Mouse (Mus musculus): ENCODE measurements around the gene Ddias. TPM values are rescaled to one million over a fixed set of nuclear protein-coding genes. Genes with fewer than 3 reads are reported as not detected.

Gene Ddias
- polyA plus RNA-seq, 1 experiment from 2014 or later: 7.6 TPM

DNA sequence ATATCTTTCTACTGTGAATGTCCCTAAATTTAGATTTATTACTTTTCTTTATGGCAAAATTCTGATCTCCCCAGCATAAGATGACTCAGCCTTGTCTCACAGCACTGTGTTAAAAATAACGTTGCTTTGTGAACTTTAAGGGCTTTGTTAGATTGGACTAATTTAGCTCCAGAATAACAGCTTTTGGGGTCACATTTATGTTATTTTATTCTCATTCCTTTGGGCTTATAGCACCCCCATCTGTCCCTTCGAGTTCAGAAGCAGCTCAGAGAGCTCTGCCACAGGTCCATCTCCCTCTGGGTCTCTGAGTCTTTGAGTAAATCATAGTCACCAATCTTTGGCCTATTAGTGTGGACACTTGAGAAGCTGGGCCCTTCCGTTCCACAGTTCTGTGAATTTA lies 36.1 kb downstream of the Ddias start:
- H3K4me1 ChIP-seq (replicated peaks): no peaks in the 10 kb centered on the region
- peaks cover 8% of the 10 kb centered on the region for H3K36me3 ChIP-seq
- 77% methylated on average over 3 of the region's 3 CpGs for WGBS
- no peak overlapping the region for H3K9ac ChIP-seq (replicated peaks)
- H3K4me2 ChIP-seq (replicated peaks): no peak overlapping the region
- H3K27me3 ChIP-seq: no peaks in the 10 kb centered on the region
- H3K27ac ChIP-seq: no peak overlapping the region
- H3K4me3 ChIP-seq (replicated peaks): no peak overlapping the region
- no peak for ATAC-seq
- no peaks in the 10 kb centered on the region for H3K9me3 ChIP-seq

DNA sequence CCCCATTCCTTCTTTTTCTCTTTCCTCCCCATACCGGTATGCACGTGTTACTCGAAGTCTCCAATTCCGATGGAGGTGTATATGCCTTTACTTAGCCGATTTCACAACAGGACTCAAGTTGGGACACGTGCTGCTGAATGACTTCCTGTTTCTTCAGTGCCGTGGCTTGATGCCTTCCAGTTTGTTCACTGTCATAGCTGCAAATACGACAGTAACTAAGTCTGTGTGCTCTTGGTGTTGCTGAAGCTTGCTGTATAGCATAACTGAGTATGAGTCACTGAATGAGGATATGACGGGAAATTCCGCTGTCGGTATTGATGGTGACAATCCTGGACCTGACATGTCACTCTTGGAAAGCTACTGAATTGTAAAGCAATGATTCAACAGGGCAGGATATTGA lies 36.8 kb downstream of the Ddias start:
- no peak overlapping the region for H3K9ac ChIP-seq (replicated peaks)
- no peak for ATAC-seq
- no peak overlapping the region for H3K4me3 ChIP-seq (replicated peaks)
- H3K36me3 ChIP-seq: peaks cover 10% of the 10 kb centered on the region
- 94% methylated on average over 11 of the region's 11 CpGs for WGBS
- H3K4me1 ChIP-seq (replicated peaks): no peaks in the 10 kb centered on the region
- H3K4me2 ChIP-seq (replicated peaks): no peak overlapping the region
- no peak overlapping the region for H3K27ac ChIP-seq
- H3K27me3 ChIP-seq: no peaks in the 10 kb centered on the region
- H3K9me3 ChIP-seq: no peaks in the 10 kb centered on the region

DNA sequence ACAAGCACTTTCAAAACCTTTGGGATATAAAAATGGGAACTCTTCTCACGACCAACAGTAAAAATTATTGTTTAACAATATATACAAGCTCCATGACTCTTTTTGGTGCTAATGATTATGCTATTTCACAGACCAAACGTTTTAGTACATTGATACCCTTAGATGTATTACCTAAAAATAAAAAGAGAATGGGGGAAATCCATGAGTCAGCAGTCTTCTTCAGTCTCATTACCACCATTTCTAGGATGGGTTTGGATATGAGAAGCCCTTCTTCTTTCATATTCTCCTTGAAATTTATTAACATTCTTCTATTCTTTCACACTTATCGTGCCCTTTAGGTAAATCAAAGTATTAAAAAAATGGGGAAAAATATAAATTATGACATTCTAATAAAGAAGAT lies 37.6 kb downstream of the Ddias start:
- Histone ChIP-seq H3K9me3 (no peaks in the 10 kb centered on the region), H3K27me3 (no peaks in the 10 kb centered on the region), H3K4me2 (replicated peaks) (no peak overlapping the region), H3K27ac (no peak overlapping the region), H3K4me1 (replicated peaks) (no peaks in the 10 kb centered on the region), H3K4me3 (replicated peaks) (no peak overlapping the region), H3K36me3 (peaks cover 14% of the 10 kb centered on the region), H3K9ac (replicated peaks) (no peak overlapping the region)
- WGBS: 89% methylated on average over 3 of the region's 3 CpGs
- no peak for ATAC-seq

GRCm38 (mm10) chr7:92834391-92834790 lies 39.7 kb downstream of the Ddias start:
- 85% methylated on average over 2 of the region's 2 CpGs for WGBS
- Histone ChIP-seq H3K9me3 (no peaks in the 10 kb centered on the region), H3K9ac (replicated peaks) (no peak overlapping the region), H3K4me3 (replicated peaks) (no peak overlapping the region), H3K4me2 (replicated peaks) (no peak overlapping the region), H3K27ac (no peak overlapping the region), H3K4me1 (replicated peaks) (no peaks in the 10 kb centered on the region), H3K36me3 (peaks cover 14% of the 10 kb centered on the region), H3K27me3 (no peaks in the 10 kb centered on the region)
- ATAC-seq: no peak

DNA sequence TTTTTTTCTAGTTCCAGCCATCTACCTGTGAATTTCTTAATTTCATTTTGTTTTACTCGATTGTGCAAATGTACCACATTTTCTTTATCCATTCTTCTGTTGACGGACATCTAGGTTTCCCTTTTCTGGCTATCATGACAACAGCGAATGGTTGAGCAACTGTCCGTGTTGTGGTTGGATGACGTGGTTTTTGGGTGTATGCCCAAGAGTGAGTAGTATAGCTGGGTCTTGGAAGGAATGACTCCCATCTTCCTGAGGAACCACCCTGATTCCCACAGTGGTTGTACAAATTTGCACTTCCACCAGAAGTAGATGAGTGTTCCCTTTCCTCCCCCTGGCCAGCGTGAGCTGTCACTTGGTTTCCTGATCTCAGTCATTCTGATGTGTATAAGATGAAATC lies 41.7 kb downstream of the Ddias start:
- H3K36me3 ChIP-seq: peaks cover 14% of the 10 kb centered on the region
- H3K4me3 ChIP-seq (replicated peaks): no peak overlapping the region
- no peaks in the 10 kb centered on the region for H3K4me1 ChIP-seq (replicated peaks)
- H3K9ac ChIP-seq (replicated peaks): no peak overlapping the region
- H3K4me2 ChIP-seq (replicated peaks): no peak overlapping the region
- no peak for ATAC-seq
- whole genome bisulfite sequencing: 92% methylated on average over 6 of the region's 6 CpGs
- H3K9me3 ChIP-seq: no peaks in the 10 kb centered on the region
- no peak overlapping the region for H3K27ac ChIP-seq
- H3K27me3 ChIP-seq: no peaks in the 10 kb centered on the region

- H3K9me3 ChIP-seq: no peaks in the 10 kb centered on the region
- peaks cover 8% of the 10 kb centered on the region; the same call in 1 of the 2 replicates for H3K36me3 ChIP-seq
- H3K9ac ChIP-seq (replicated peaks): no peak overlapping the region
- H3K27me3 ChIP-seq: no peaks in the 10 kb centered on the region
- no peak overlapping the region for H3K4me3 ChIP-seq (replicated peaks)
- WGBS: 47% methylated on average over 3 of the region's 3 CpGs
- H3K27ac ChIP-seq: no peak overlapping the region
- no peaks in the 10 kb centered on the region for H3K4me1 ChIP-seq (replicated peaks)
- H3K4me2 ChIP-seq (replicated peaks): no peak overlapping the region
- no peak for ATAC-seq
Measured at GRCm38 (mm10) chr7:92827981-92828380, 46.1 kb downstream of the Ddias start.

GRCm38 (mm10) chr7:92826248-92826647 lies 47.8 kb downstream of the Ddias start:
- no peaks in the 10 kb centered on the region for H3K27me3 ChIP-seq

GRCm38 (mm10) chr7:92822409-92823101 lies 51.5 kb downstream of the Ddias start:
- no peak overlapping the region for H3K4me3 ChIP-seq (replicated peaks)
- H3K4me2 ChIP-seq (replicated peaks): no peak overlapping the region
- 0 out of 2 replicates have a peak, but pooled peaks cover 3% of the 10 kb centered on the region for H3K36me3 ChIP-seq
- no peaks in the 10 kb centered on the region for H3K9me3 ChIP-seq
- no peaks in the 10 kb centered on the region for H3K4me1 ChIP-seq (replicated peaks)
- ATAC-seq: peak; percentile 50
- H3K27ac ChIP-seq: no peak overlapping the region
- no peaks in the 10 kb centered on the region for H3K27me3 ChIP-seq
- WGBS: 50% methylated on average over 1 of the region's 1 CpGs
- no peak overlapping the region for H3K9ac ChIP-seq (replicated peaks)

More at GRCm38 (mm10) chr7:92826248-92826647, 47.8 kb downstream of the Ddias start:
- no peak for ATAC-seq
- H3K9ac ChIP-seq (replicated peaks): no peak overlapping the region
- WGBS: 94% methylated on average over 3 of the region's 3 CpGs
- H3K36me3 ChIP-seq: 0 out of 2 replicates have a peak, but pooled peaks cover 3% of the 10 kb centered on the region
- H3K9me3 ChIP-seq: no peaks in the 10 kb centered on the region
- no peaks in the 10 kb centered on the region for H3K4me1 ChIP-seq (replicated peaks)
- H3K4me3 ChIP-seq (replicated peaks): no peak overlapping the region
- no peak overlapping the region for H3K27ac ChIP-seq
- no peak overlapping the region for H3K4me2 ChIP-seq (replicated peaks)

- no peak for ATAC-seq
- Histone ChIP-seq H3K27me3 (no peaks in the 10 kb centered on the region), H3K27ac (no peak overlapping the region), H3K4me3 (replicated peaks) (no peak overlapping the region), H3K4me1 (replicated peaks) (no peaks in the 10 kb centered on the region), H3K9me3 (no peaks in the 10 kb centered on the region), H3K9ac (replicated peaks) (no peak overlapping the region), H3K4me2 (replicated peaks) (no peak overlapping the region), H3K36me3 (0 out of 2 replicates have a peak, but pooled peaks cover 3% of the 10 kb centered on the region)
- 61% methylated on average over 4 of the region's 4 CpGs for WGBS
Measured at GRCm38 (mm10) chr7:92821871-92822270, 52.2 kb downstream of the Ddias start.

- no peaks in the 10 kb centered on the region for H3K9me3 ChIP-seq
- WGBS: 80% methylated on average over 7 of the region's 7 CpGs
- H3K4me3 ChIP-seq (replicated peaks): no peak overlapping the region
- H3K36me3 ChIP-seq: 0 out of 2 replicates have a peak, but pooled peaks cover 3% of the 10 kb centered on the region
- no peak overlapping the region for H3K27ac ChIP-seq
- no peak overlapping the region for H3K9ac ChIP-seq (replicated peaks)
- ATAC-seq: no peak
- no peaks in the 10 kb centered on the region for H3K27me3 ChIP-seq
- H3K4me2 ChIP-seq (replicated peaks): no peak overlapping the region
- H3K4me1 ChIP-seq (replicated peaks): no peaks in the 10 kb centered on the region
Measured at GRCm38 (mm10) chr7:92820941-92821465, 53.0 kb downstream of the Ddias start.

GRCm38 (mm10) chr7:92820410-92820809 lies 53.6 kb downstream of the Ddias start:
- Histone ChIP-seq H3K4me2 (replicated peaks) (no peak overlapping the region), H3K4me3 (replicated peaks) (no peak overlapping the region), H3K27me3 (no peaks in the 10 kb centered on the region), H3K4me1 (replicated peaks) (no peaks in the 10 kb centered on the region), H3K9ac (replicated peaks) (no peak overlapping the region), H3K36me3 (0 out of 2 replicates have a peak, but pooled peaks cover 3% of the 10 kb centered on the region), H3K27ac (no peak overlapping the region), H3K9me3 (no peaks in the 10 kb centered on the region)
- 95% methylated on average over 1 of the region's 1 CpGs for WGBS
- no peak for ATAC-seq

GRCm38 (mm10) chr7:92819656-92820055 lies 54.4 kb downstream of the Ddias start:
- no peak for ATAC-seq
- WGBS: 83% methylated on average over 11 of the region's 11 CpGs

More at GRCm38 (mm10) chr7:92819656-92820055, 54.4 kb downstream of the Ddias start:
- H3K27me3 ChIP-seq: no peaks in the 10 kb centered on the region
- no peak overlapping the region for H3K27ac ChIP-seq
- H3K9me3 ChIP-seq: no peaks in the 10 kb centered on the region
- no peak overlapping the region for H3K9ac ChIP-seq (replicated peaks)
- H3K36me3 ChIP-seq: no peaks in the 10 kb centered on the region
- no peak overlapping the region for H3K4me3 ChIP-seq (replicated peaks)
- no peak overlapping the region for H3K4me2 ChIP-seq (replicated peaks)
- no peaks in the 10 kb centered on the region for H3K4me1 ChIP-seq (replicated peaks)
